Mouse (Mus musculus) embryo, embryonic 10 days (tissue): ENCODE data around the gene Sult2a6.

Experiments used
- DNase-seq: peaks from one replicate; pipeline ENCODE4 v3.0.0-alpha.2; 2015; ENCODE audit warnings: low spot score

Gene Sult2a6

DNA sequence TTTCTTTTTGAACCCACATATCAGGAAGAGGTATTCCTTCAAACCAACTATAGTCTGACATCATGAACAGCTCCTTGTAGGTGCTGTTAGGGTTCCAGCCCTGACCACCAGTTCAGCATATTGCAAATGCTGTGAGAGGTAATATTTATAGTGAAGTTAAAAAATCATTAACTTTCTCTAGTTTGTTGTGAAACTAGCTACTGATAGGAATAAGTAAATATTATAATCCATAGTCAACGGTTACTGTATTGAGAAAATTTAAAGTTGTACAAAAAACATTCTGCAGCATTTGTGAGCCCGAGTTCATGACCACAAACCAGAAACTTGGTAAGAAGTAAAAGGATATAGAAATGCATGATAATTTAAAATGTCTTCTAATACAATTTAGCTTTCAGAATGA, at the start of gene Sult2a6:
Gene Sult2a6, minus strand, starts transcription at position 101 of the 400 bp plus-strand sequence.
- DNase-seq, result no peak

DNA sequence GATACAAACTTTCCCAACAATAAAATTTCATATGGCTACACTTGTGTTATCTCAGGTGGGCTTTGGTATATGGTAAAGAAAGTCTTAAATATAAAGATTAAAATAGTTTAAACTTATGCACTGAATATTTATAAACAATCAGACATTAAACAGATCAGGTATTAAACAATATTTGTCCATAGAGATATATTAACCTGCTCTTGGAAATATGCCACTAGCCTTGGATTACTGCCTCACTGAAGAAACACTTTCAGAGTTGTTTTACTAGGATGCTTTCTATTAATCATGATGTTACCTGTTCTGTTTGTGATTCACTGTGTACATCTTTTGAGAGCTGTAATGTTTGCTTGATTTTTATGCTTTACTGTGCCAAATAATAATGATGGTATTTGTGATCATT, 39.4 kb downstream of the Sult2a6 start:
- no peak for DNase-seq

DNA sequence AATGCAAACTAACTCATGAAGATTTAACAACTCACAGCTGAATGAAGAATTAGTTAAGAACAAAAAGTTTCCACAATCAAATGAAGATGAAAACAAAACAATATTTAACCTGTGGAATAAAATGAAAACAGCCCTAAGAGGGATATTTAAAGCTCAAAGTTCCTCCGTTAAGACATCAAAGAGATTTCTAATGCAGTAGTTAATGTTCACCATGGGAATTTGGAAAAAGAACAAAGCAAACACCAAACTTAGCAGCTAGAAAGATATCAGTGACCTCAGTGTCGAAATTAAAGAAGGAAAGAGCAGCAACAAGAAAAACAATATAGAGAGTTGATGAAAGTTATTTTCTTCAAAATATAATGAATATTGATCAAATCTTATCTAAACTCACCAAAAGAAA, 51.3 kb downstream of the Sult2a6 start:
- no peak for DNase-seq

DNA sequence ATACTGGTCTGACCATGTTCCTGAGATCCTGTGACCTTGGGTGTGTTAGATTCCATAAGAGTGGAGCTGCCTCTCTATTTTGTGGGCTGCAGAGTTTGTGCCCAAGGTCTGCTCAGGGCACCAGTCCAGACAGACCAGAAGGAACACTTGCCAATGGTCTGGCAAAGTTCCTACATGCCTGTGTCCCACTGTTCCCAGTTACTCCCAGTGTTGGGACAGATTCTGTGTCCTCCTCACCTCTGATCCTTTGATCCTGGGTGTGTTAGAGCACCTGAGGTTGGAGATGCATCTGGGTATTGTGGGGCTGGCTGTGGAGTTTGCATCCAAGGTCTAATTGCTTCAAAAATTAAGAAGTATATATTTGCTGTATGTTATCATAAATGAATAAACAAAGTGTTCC, 52.2 kb downstream of the Sult2a6 start:
- no peak for DNase-seq
